ENCODE assay signal across 7 mouse cellular contexts in the genomic region with DNA sequence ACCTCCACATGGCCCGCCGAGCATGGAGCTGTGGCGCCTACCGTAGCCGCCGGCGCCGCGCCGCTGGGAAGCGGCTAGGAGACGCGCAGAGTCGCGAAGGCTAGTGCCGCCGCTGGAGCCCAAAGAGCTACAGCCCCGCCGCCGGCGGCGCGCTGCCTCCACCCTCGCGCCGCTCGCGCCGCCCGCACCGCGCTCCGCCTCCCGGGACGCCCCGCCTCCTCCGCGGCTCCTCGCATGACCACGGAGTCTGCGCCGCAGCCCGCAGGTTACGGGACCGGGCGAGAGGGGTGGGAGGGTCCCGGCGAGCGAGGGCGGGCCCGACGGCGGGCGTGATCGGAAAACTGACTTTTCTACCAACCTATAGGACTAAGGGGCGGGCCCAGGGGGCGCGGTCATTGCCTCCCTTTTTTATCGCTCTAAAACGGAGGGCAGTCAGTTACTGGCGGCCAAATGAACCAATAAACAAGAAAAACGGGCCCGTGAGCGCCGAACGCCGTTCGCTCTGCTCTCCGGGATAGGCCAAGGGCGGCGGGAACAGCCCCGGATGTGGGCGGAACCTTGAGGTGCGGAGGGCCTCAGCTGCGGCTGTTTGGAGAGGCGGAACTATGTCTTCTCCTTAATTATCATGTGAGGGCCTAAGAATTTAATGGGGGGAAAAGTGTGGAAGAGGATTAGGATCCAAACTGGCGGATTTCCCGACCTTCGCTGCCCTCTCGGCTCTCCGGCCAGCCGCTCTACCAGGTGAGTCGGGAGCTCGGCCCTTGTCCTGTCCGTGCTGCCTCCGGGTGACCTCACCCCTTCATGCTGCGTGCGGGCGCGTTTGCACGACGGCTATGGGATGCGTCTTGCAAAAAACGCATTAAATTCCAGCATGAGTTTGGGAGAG. TPM values are rescaled to one million over a fixed set of nuclear protein-coding genes. Genes with fewer than 3 reads are reported as not detected.
A peak's percentile ranks its signal among the peaks of the same experiment; 100 is the strongest.
DNase-seq lines count a peak whose midpoint lies in the region; ATAC-seq and TF ChIP-seq lines count a peak whose summit lies in the region.

Gene Phtf2, minus strand, starts transcription at position 210 of the 886 bp plus-strand sequence.
Gene Tmem60, plus strand, starts transcription at position 277 of the 886 bp plus-strand sequence.

- H3K27me3 ChIP-seq in embryonic facial prominence, embryonic 10.5 days (replicated peaks; ENCODE audit: low read depth, poor library complexity, severe bottlenecking), result no peaks in the 10 kb centered on the region
- no peaks in the 10 kb centered on the region for H3K27me3 ChIP-seq in intestine, postnatal 0 days (replicated peaks; ENCODE audit: control insufficient read depth, insufficient read depth, low read length)
- no peaks in the 10 kb centered on the region for H3K27me3 ChIP-seq in midbrain, embryonic 12.5 days
- H3K27me3 ChIP-seq in small intestine, adult 2 months (ENCODE audit: control insufficient read depth, insufficient read depth, low read length), result no peaks in the 10 kb centered on the region

- peak; percentile 98 for ATAC-seq in intestine, postnatal 0 days
- peak; percentile 99 for ATAC-seq in midbrain, embryonic 12.5 days (ENCODE audit: low FRiP score, low read depth)

- H3K9ac ChIP-seq in intestine, postnatal 0 days (ENCODE audit: low read depth, low read length), result peak within 1 kb of the TSS; percentile 74
- peak within 1 kb of the TSS; percentile 93 for H3K9ac ChIP-seq in midbrain, embryonic 12.5 days (replicated peaks)

- WGBS in embryonic facial prominence, embryonic 10.5 days, result under 1% methylated on average over 94 of the region's 94 CpGs
- WGBS in intestine, postnatal 0 days, result under 1% methylated on average over 82 of the region's 94 CpGs
- under 1% methylated on average over 57 of the region's 94 CpGs for WGBS in midbrain, embryonic 12.5 days
- WGBS in small intestine, adult 2 months, result under 1% methylated on average over 93 of the region's 94 CpGs

- TF ChIP-seq POLR2A in small intestine, adult 2 months (IDR thresholded peaks at IDR 0.05; ENCODE audit: low read depth, low read length), result peak; percentile 96

- no peaks in the 10 kb centered on the region for H3K9me3 ChIP-seq in embryonic facial prominence, embryonic 10.5 days
- no peaks in the 10 kb centered on the region for H3K9me3 ChIP-seq in intestine, postnatal 0 days (ENCODE audit: control insufficient read depth)
- H3K9me3 ChIP-seq in midbrain, embryonic 12.5 days, result no peaks in the 10 kb centered on the region

- peak within 1 kb of the TSS; percentile 89 for H3K4me3 ChIP-seq in embryonic facial prominence, embryonic 10.5 days
- H3K4me3 ChIP-seq in intestine, postnatal 0 days (ENCODE audit: low read depth, low read length), result peak within 1 kb of the TSS; percentile 76
- H3K4me3 ChIP-seq in midbrain, embryonic 12.5 days, result peak within 1 kb of the TSS; percentile 91
- peak within 1 kb of the TSS; percentile 95 for H3K4me3 ChIP-seq in small intestine, adult 2 months (ENCODE audit: low read depth, low read length)

- intact Hi-C loops in left cerebral cortex, postnatal 4 days (cut with DNase I), result no loop called here

- peak; percentile 99 for DNase-seq in adrenal gland, postnatal 10 days
- peak; percentile 99 for DNase-seq in embryonic facial prominence, embryonic 10.5 days (ENCODE audit: low spot score)
- DNase-seq in gonadal fat pad, adult 2 months (ENCODE audit: low read depth), result peak; percentile 83
- DNase-seq in left cerebral cortex, postnatal 4 days, result peak; percentile 99

- H3K36me3 ChIP-seq in embryonic facial prominence, embryonic 10.5 days (replicated peaks), result peaks cover 17% of the 10 kb centered on the region
- no peaks in the 10 kb centered on the region for H3K36me3 ChIP-seq in intestine, postnatal 0 days (ENCODE audit: control insufficient read depth, insufficient read depth)
- 0 out of 2 replicates have a peak, but pooled peaks cover 5% of the 10 kb centered on the region for H3K36me3 ChIP-seq in midbrain, embryonic 12.5 days
- H3K36me3 ChIP-seq in small intestine, adult 2 months (ENCODE audit: control insufficient read depth, insufficient read depth, low read length), result no peaks in the 10 kb centered on the region; the same call in none of the 2 replicates

- peaks cover 18% of the 10 kb centered on the region for H3K4me1 ChIP-seq in embryonic facial prominence, embryonic 10.5 days
- H3K4me1 ChIP-seq in intestine, postnatal 0 days (replicated peaks; ENCODE audit: control insufficient read depth, insufficient read depth, low read length), result peaks cover 7% of the 10 kb centered on the region; the same call in 1 of the 2 replicates
- H3K4me1 ChIP-seq in midbrain, embryonic 12.5 days, result peaks cover 17% of the 10 kb centered on the region
- H3K4me1 ChIP-seq in small intestine, adult 2 months (ENCODE audit: control insufficient read depth, insufficient read depth, insufficient read length, low read length), result peaks cover 4% of the 10 kb centered on the region; the same call in 1 of the 2 replicates

- TF ChIP-seq CTCF in intestine, postnatal 0 days (IDR thresholded peaks at IDR 0.05; ENCODE audit: low read depth), result 0 out of 2 replicates have a peak, but pooled peaks have one; percentile 20
- peak; percentile 14; the same call in 1 of the 2 replicates for TF ChIP-seq CTCF in small intestine, adult 2 months (IDR thresholded peaks at IDR 0.05; ENCODE audit: extremely low read depth, insufficient read length, insufficient replicate concordance, low read depth, low read length)

- peak within 1 kb of the TSS; percentile 89 for H3K4me2 ChIP-seq in intestine, postnatal 0 days (replicated peaks; ENCODE audit: low read depth)
- peak within 1 kb of the TSS; percentile 60 for H3K4me2 ChIP-seq in midbrain, embryonic 12.5 days (replicated peaks)

- H3K27ac ChIP-seq in embryonic facial prominence, embryonic 10.5 days (replicated peaks), result peak within 1 kb of the TSS; percentile 96
- peak within 1 kb of the TSS; percentile 86 for H3K27ac ChIP-seq in intestine, postnatal 0 days (ENCODE audit: low read depth, low read length)
- H3K27ac ChIP-seq in midbrain, embryonic 12.5 days (replicated peaks), result peak within 1 kb of the TSS; percentile 97
- peak within 1 kb of the TSS; percentile 78 for H3K27ac ChIP-seq in small intestine, adult 2 months (ENCODE audit: insufficient read depth, low read depth, low read length)

RNA-seq across cellular contexts. Expression of gene Phtf2, which starts in this region (rescaled TPM):
- total RNA-seq in adrenal gland, postnatal 10 days (2021), result 10 to 100 TPM; 11.7 to 17.2 TPM
- polyA plus RNA-seq in embryonic facial prominence, embryonic 10.5 days (2016; fragmentation: Nextera tagmentation; extraction: Ambion mirVana), result 20.2 and 21.4 TPM in 2 replicates
- 2.6 and 2.7 TPM in 2 replicates for polyA plus RNA-seq in gonadal fat pad, adult 2 months (2012; rRNA removed)
- polyA plus RNA-seq in intestine, postnatal 0 days (2015; fragmentation: Nextera tagmentation; extraction: Ambion mirVana), result 2.3 and 3.0 TPM in 2 replicates
- 10 to 100 TPM; 35.3 to 36.2 TPM for total RNA-seq in left cerebral cortex, postnatal 4 days (2021)
- 22.2 and 25.2 TPM in 2 replicates for polyA plus RNA-seq in midbrain, embryonic 12.5 days (2016; fragmentation: Nextera tagmentation; extraction: Ambion mirVana)
- 0.13 and 0.27 TPM in 2 replicates for polyA plus RNA-seq in small intestine, adult 2 months (2012; rRNA removed)

RNA-seq across cellular contexts. Expression of gene Tmem60, which starts in this region (rescaled TPM):
- 10 to 100 TPM; 22.5 to 28.2 TPM for total RNA-seq in adrenal gland, postnatal 10 days (2021)
- polyA plus RNA-seq in embryonic facial prominence, embryonic 10.5 days (2016; fragmentation: Nextera tagmentation; extraction: Ambion mirVana), result 49.5 and 51.2 TPM in 2 replicates
- polyA plus RNA-seq in gonadal fat pad, adult 2 months (2012; rRNA removed), result 12.3 and 13.6 TPM in 2 replicates
- polyA plus RNA-seq in intestine, postnatal 0 days (2015; fragmentation: Nextera tagmentation; extraction: Ambion mirVana), result 43.6 and 44.8 TPM in 2 replicates
- total RNA-seq in left cerebral cortex, postnatal 4 days (2021), result 10 to 100 TPM; 19.7 to 23.7 TPM
- 56.1 and 58.9 TPM in 2 replicates for polyA plus RNA-seq in midbrain, embryonic 12.5 days (2016; fragmentation: Nextera tagmentation; extraction: Ambion mirVana)
- 0.52 and 1.1 TPM in 2 replicates for polyA plus RNA-seq in small intestine, adult 2 months (2012; rRNA removed)

Comparison
In these comparisons a context has a peak if more than half of its experiments do, and no peak if none do; other contexts are left out.
1. Peak in every context shown above with its lines: DNase-seq, ATAC-seq, H3K4me3 ChIP-seq and H3K27ac ChIP-seq.